Mouse (Mus musculus): ENCODE measurements around the gene Entpd3. TPM values are rescaled to one million over a fixed set of nuclear protein-coding genes. Genes with fewer than 3 reads are reported as not detected.

Entpd3 gene
- 1.3 and 2.2 TPM in 2 replicates for polyA plus RNA-seq (2015; fragmentation: Nextera tagmentation; extraction: Ambion mirVana)

- Histone ChIP-seq H3K36me3 (no peaks in the 10 kb centered on the region), H3K27ac (no peak within 1 kb of the TSS), H3K4me3 (peak within 1 kb of the TSS; percentile 47), H3K4me2 (replicated peaks) (peak within 1 kb of the TSS; percentile 90), H3K27me3 (peaks cover 37% of the 10 kb centered on the region), H3K9ac (peak within 1 kb of the TSS; percentile 63), H3K9me3 (no peaks in the 10 kb centered on the region), H3K4me1 (peaks cover 9% of the 10 kb centered on the region)
- under 1% methylated on average over 31 of the region's 31 CpGs for WGBS
- no peak for ATAC-seq (ENCODE audit: low FRiP score, low read depth)
Measured at GRCm38 (mm10) chr9:120539662-120540251, at the start of gene Entpd3. Entpd3 (plus strand) TSS chr9:120539818.

GRCm38 (mm10) chr9:120491509-120491908 lies 48.1 kb upstream of the Entpd3 start:
- ATAC-seq (ENCODE audit: low FRiP score, low read depth): no peak
- peak overlapping the region; percentile 87 for H3K4me3 ChIP-seq
- H3K4me2 ChIP-seq (replicated peaks): peak overlapping the region; percentile 88
- H3K27ac ChIP-seq: peak overlapping the region; percentile 94; the same call in 1 of the 2 replicates
- peaks cover 18% of the 10 kb centered on the region for H3K4me1 ChIP-seq
- peaks cover 25% of the 10 kb centered on the region for H3K36me3 ChIP-seq
- peak overlapping the region; percentile 98 for H3K9ac ChIP-seq
- H3K27me3 ChIP-seq: no peaks in the 10 kb centered on the region
- no peaks in the 10 kb centered on the region for H3K9me3 ChIP-seq
- 81% methylated on average over 3 of the region's 3 CpGs for WGBS

GRCm38 (mm10) chr9:120492010-120492399 lies 47.6 kb upstream of the Entpd3 start, which contains the start of gene Eif1b:
Eif1b (plus strand) TSS chr9:120492232.
- peak; percentile 52 for ATAC-seq (ENCODE audit: low FRiP score, low read depth)
- H3K36me3 ChIP-seq: peaks cover 25% of the 10 kb centered on the region
- H3K4me2 ChIP-seq (replicated peaks): peak within 1 kb of the TSS; percentile 88
- peak within 1 kb of the TSS; percentile 94 for H3K27ac ChIP-seq
- H3K27me3 ChIP-seq: no peaks in the 10 kb centered on the region
- peaks cover 18% of the 10 kb centered on the region for H3K4me1 ChIP-seq
- peak within 1 kb of the TSS; percentile 87 for H3K4me3 ChIP-seq
- H3K9me3 ChIP-seq: no peaks in the 10 kb centered on the region
- WGBS: 3% methylated on average over 19 of the region's 19 CpGs
- H3K9ac ChIP-seq: peak within 1 kb of the TSS; percentile 98

DNA sequence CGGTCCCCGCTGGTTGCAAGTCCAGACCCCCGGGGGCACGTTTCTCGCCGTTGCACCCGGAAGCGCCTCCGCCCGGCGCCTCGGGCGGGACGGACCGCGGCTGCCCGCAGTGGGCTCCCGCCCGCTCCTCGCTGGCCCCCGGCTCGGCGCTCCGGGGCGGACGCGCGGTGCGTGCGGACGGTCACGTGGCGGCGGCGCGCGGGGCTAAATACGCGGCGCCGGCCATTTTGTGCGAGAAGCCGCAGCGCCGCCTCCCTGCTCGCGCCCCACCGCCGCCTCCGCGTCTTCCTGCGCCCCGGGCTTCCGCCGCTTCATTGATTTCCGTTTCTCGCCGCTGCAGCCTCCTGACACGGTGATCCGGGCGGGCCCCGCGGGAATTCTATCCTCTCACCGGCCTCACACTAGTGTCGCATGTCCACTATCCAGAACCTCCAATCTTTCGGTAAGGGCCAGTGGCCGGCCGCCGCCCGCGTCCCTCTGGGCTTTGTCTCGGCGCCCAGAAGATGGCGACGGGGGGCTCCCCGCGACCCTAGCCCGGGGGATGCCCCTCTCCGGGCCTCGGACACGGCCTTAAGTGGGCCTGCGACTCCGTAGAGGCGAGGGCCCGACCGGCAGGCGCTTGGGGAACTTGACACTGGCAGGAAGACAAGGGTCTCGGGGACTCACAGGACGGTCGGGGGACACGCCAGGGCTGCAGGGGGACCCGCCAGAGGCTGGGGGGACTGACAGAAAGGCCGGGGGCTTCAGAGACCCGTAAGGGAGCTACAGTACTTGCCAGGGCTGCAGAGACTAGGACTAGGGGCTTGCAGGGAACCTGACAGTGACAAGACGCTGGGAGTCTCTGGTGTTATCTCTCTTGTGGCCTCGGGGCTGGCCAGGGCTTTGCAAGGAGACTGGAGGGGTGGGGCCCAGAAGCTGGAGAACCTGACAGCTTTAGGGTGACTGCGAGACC lies 46.9 kb upstream of the Entpd3 start:
- H3K9me3 ChIP-seq: no peaks in the 10 kb centered on the region
- peaks cover 25% of the 10 kb centered on the region for H3K36me3 ChIP-seq
- H3K4me1 ChIP-seq: peaks cover 18% of the 10 kb centered on the region
- ATAC-seq (ENCODE audit: low FRiP score, low read depth): peak; percentile 76
- peak overlapping the region; percentile 87 for H3K4me3 ChIP-seq
- H3K9ac ChIP-seq: peak overlapping the region; percentile 98
- peak overlapping the region; percentile 88 for H3K4me2 ChIP-seq (replicated peaks)
- no peaks in the 10 kb centered on the region for H3K27me3 ChIP-seq
- WGBS: under 1% methylated on average over 72 of the region's 97 CpGs
- peak overlapping the region; percentile 94 for H3K27ac ChIP-seq

GRCm38 (mm10) chr9:120493781-120494180 lies 45.8 kb upstream of the Entpd3 start:
- H3K27ac ChIP-seq: no peak overlapping the region
- H3K9me3 ChIP-seq: no peaks in the 10 kb centered on the region
- peaks cover 18% of the 10 kb centered on the region for H3K4me1 ChIP-seq
- 66% methylated on average over 12 of the region's 12 CpGs for WGBS
- peaks cover 25% of the 10 kb centered on the region for H3K36me3 ChIP-seq
- peak overlapping the region; percentile 88 for H3K4me2 ChIP-seq (replicated peaks)
- H3K9ac ChIP-seq: peak overlapping the region; percentile 98
- peak overlapping the region; percentile 87 for H3K4me3 ChIP-seq
- no peaks in the 10 kb centered on the region for H3K27me3 ChIP-seq
- ATAC-seq (ENCODE audit: low FRiP score, low read depth): no peak

DNA sequence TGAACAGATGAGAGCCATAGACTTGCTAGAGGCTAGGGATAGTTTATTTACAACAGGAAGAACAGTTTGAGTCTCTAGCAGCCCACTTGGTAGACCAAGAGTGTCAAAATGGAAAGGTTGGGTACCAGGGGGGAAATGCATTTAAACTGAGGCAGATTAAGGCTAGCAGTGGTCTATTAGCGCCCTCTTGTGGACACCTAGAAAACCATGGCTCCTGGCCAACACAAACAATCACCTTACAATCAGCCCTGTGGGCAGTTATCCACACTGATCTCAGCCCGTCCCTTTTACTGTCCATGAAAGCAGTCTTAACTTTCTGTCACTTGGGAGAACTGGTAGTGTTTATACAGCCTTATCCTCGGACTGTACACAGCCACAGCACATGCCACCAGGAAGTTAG lies 42.9 kb upstream of the Entpd3 start:
- Histone ChIP-seq H3K27me3 (no peaks in the 10 kb centered on the region), H3K27ac (no peak overlapping the region)

DNA sequence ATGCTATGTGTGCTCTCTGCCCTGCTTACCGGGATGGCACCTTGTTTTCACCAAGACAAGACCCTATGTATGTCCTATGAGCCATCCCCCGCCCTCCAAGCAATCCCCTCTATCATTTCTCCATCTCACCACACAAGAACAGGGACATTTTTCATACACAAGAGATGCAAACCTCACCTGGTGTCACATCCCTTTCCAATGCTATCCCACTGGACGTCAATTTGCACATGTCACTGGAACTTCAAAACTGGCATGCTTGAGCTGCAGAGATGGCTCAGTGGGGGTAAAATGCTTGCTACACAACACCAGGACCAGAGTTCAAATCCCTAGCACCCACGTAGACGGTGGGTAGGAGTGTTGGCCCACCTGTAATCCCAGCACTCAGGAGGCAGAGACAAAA lies 41.6 kb upstream of the Entpd3 start:
- WGBS: 84% methylated on average over 5 of the region's 5 CpGs
- Histone ChIP-seq H3K4me3 (no peak overlapping the region), H3K27ac (no peak overlapping the region), H3K9me3 (no peaks in the 10 kb centered on the region), H3K4me1 (peaks cover 14% of the 10 kb centered on the region), H3K9ac (no peak overlapping the region), H3K27me3 (no peaks in the 10 kb centered on the region), H3K36me3 (peaks cover 25% of the 10 kb centered on the region), H3K4me2 (replicated peaks) (no peak overlapping the region)
- ATAC-seq (ENCODE audit: low FRiP score, low read depth): no peak

More for the DNA sequence above, 42.9 kb upstream of the Entpd3 start:
- peak; percentile 6; the same call in 1 of the 2 replicates for ATAC-seq (ENCODE audit: low FRiP score, low read depth)
- WGBS: 5% methylated on average over 3 of the region's 3 CpGs
- H3K36me3 ChIP-seq: peaks cover 25% of the 10 kb centered on the region
- no peak overlapping the region for H3K4me2 ChIP-seq (replicated peaks)
- peaks cover 18% of the 10 kb centered on the region for H3K4me1 ChIP-seq
- no peaks in the 10 kb centered on the region for H3K9me3 ChIP-seq
- no peak overlapping the region for H3K9ac ChIP-seq
- no peak overlapping the region for H3K4me3 ChIP-seq

- peaks cover 1% of the 10 kb centered on the region; the same call in 1 of the 2 replicates for H3K36me3 ChIP-seq
- H3K9ac ChIP-seq: no peak overlapping the region
- H3K9me3 ChIP-seq: peaks cover under 1% of the 10 kb centered on the region; the same call in 1 of the 2 replicates
- no peak overlapping the region for H3K27ac ChIP-seq
- no peaks in the 10 kb centered on the region for H3K4me1 ChIP-seq
- WGBS: 39% methylated on average over 10 of the region's 10 CpGs
- no peaks in the 10 kb centered on the region for H3K27me3 ChIP-seq
- no peak overlapping the region for H3K4me2 ChIP-seq (replicated peaks)
- no peak overlapping the region for H3K4me3 ChIP-seq
- no peak for ATAC-seq (ENCODE audit: low FRiP score, low read depth)
Measured at GRCm38 (mm10) chr9:120501191-120501902, 38.3 kb upstream of the Entpd3 start.

DNA sequence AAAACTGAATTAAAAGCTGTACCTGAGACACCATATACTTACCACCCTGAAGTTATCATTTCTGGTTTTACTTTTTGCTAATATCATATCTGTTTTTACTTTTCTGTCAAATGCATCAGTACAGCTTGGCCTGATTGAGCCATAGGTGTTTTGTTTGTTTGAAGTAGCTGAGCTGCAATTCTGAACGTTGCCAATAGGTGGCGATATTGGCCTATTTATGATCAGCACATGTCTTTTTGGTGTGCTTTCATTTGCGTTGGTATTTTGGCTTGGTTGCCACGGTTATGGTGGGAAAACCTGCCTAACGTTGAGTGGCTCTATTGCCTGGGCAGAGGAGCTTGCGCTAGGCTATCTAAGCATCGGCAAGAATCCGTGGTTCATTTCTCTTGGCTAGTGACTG lies 37.6 kb upstream of the Entpd3 start:
- Histone ChIP-seq H3K4me3 (no peak overlapping the region), H3K27ac (no peak overlapping the region), H3K9ac (no peak overlapping the region), H3K9me3 (peaks cover 7% of the 10 kb centered on the region), H3K36me3 (no peaks in the 10 kb centered on the region), H3K4me2 (replicated peaks) (no peak overlapping the region), H3K4me1 (no peaks in the 10 kb centered on the region), H3K27me3 (no peaks in the 10 kb centered on the region)
- ATAC-seq (ENCODE audit: low FRiP score, low read depth): peak; percentile 44; the same call in 1 of the 2 replicates
- 7% methylated on average over 8 of the region's 8 CpGs for WGBS

DNA sequence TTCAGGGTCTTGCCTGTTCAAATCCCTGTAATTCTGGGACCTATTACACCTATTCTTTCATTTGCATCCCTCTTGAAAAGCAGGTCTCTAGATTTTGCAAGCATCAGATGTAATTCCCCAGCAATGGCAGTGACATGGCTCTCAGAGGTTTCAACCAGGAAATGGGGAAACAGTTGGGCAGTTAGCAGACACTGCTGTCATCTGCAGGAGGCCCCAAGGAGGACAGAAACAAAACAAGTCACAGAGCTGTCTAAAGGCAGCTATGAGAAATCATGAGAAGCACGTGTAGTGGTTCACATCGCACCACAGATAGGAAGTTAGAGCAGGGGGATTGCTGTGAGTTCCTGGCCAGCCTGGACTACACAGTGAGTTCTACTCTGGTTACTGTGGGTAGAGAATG lies 35.2 kb upstream of the Entpd3 start:
- 70% methylated on average over 2 of the region's 2 CpGs for WGBS
- Histone ChIP-seq H3K9me3 (peaks cover 8% of the 10 kb centered on the region), H3K4me1 (no peaks in the 10 kb centered on the region), H3K9ac (no peak overlapping the region), H3K4me2 (replicated peaks) (no peak overlapping the region), H3K27ac (no peak overlapping the region), H3K4me3 (no peak overlapping the region), H3K27me3 (no peaks in the 10 kb centered on the region), H3K36me3 (no peaks in the 10 kb centered on the region)
- no peak for ATAC-seq (ENCODE audit: low FRiP score, low read depth)

- Histone ChIP-seq H3K36me3 (no peaks in the 10 kb centered on the region), H3K4me2 (replicated peaks) (no peak overlapping the region), H3K9me3 (peaks cover 3% of the 10 kb centered on the region), H3K27ac (no peak overlapping the region), H3K4me1 (no peaks in the 10 kb centered on the region), H3K9ac (no peak overlapping the region), H3K27me3 (no peaks in the 10 kb centered on the region), H3K4me3 (no peak overlapping the region)
- ATAC-seq (ENCODE audit: low FRiP score, low read depth): no peak
- WGBS: 73% methylated on average over 3 of the region's 3 CpGs
Measured at GRCm38 (mm10) chr9:120511781-120512180, 27.8 kb upstream of the Entpd3 start.

DNA sequence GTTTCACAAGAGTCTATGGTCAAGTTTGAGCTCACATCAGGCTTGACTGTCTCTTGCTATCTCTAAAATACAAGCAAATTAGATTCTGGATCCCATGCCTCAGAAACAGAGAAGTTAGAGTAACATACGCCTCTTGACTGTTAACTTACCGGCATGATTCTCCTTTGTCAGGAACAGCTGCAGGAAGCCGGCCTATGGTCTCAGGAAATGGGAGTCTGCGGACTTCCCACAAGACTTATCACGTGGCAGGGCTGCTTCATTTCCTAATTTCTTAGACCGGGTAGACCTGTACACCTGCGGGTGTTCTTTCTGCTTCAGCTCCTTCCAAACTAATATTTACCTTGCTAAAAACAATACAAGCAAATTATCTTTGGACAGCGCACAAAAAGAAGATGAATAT lies 22.9 kb upstream of the Entpd3 start:
- no peak for ATAC-seq (ENCODE audit: low FRiP score, low read depth)
- H3K36me3 ChIP-seq: no peaks in the 10 kb centered on the region
- H3K4me3 ChIP-seq: no peak overlapping the region
- H3K4me1 ChIP-seq: no peaks in the 10 kb centered on the region
- H3K4me2 ChIP-seq (replicated peaks): no peak overlapping the region
- no peaks in the 10 kb centered on the region for H3K27me3 ChIP-seq
- H3K9me3 ChIP-seq: no peaks in the 10 kb centered on the region
- 75% methylated on average over 8 of the region's 8 CpGs for WGBS
- no peak overlapping the region for H3K9ac ChIP-seq
- H3K27ac ChIP-seq: no peak overlapping the region

All from limb, embryonic 13.5 days (tissue).